Mouse (Mus musculus) G1E (cell line): ENCODE data around the gene Srrm3.

Source experiments
- CTCF ChIP-seq: IDR thresholded peaks from 2 replicates; pipeline ENCODE4 v1.5.1; 2012; ENCODE audit warnings: low read depth, low read length, inconsistent platforms, mixed read lengths
- GATA1 ChIP-seq: IDR thresholded peaks from 2 replicates; pipeline ENCODE4 v1.6.1; 2012; ENCODE audit warnings: borderline replicate concordance, low read length, inconsistent platforms, mixed read lengths
- TAL1 ChIP-seq: conservative IDR thresholded peaks from 2 replicates; pipeline ENCODE4 v1.6.1; 2012; ENCODE audit warnings: low read depth, low read length, inconsistent platforms, mixed read lengths

- TF ChIP-seq CTCF (no peak), GATA1 (no peak), TAL1 (no peak)
Observed at GRCm38 (mm10) chr5:135908989-135909388, 102.3 kb downstream of the Srrm3 start.
